Mouse (Mus musculus): ENCODE results near the gene Tdrkh. TPM values are rescaled to one million over a fixed set of nuclear protein-coding genes. Genes with fewer than 3 reads are reported as not detected.

Tdrkh gene
- total RNA-seq, 2 experiments from 2014 or later = 1.5 to 2.0 TPM

GRCm38 (mm10) chr3:94388047-94388446 lies 25.0 kb upstream of the Tdrkh start:
- DNase-seq = no peak

GRCm38 (mm10) chr3:94389420-94389819 lies 23.7 kb upstream of the Tdrkh start:
- DNase-seq = no peak

GRCm38 (mm10) chr3:94391001-94391400 lies 22.1 kb upstream of the Tdrkh start:
- no peak for DNase-seq

- DNase-seq = no peak
These were observed 20.9 kb upstream of the Tdrkh start for GRCm38 (mm10) chr3:94392128-94392527.

- DNase-seq = no peak
These were observed 20.0 kb upstream of the Tdrkh start for GRCm38 (mm10) chr3:94393049-94393448.

GRCm38 (mm10) chr3:94396336-94396735 lies 16.7 kb upstream of the Tdrkh start:
- DNase-seq = no peak

GRCm38 (mm10) chr3:94396851-94397250 lies 16.2 kb upstream of the Tdrkh start:
- no peak for DNase-seq

- DNase-seq = no peak
These were observed 14.9 kb upstream of the Tdrkh start, which contains the start of gene Lingo4 for GRCm38 (mm10) chr3:94398217-94398616. Gene Lingo4, plus strand, starts transcription at chr3:94398517.

GRCm38 (mm10) chr3:94398943-94399481 lies 14.1 kb upstream of the Tdrkh start:
- no peak for DNase-seq

- no peak for DNase-seq
These were observed 13.3 kb upstream of the Tdrkh start for GRCm38 (mm10) chr3:94399663-94400310.

- no peak for DNase-seq
These were observed 10.6 kb upstream of the Tdrkh start for GRCm38 (mm10) chr3:94402451-94402850.

GRCm38 (mm10) chr3:94404366-94405054 lies 8.6 kb upstream of the Tdrkh start:
- DNase-seq = no peak

GRCm38 (mm10) chr3:94405561-94405960 lies 7.5 kb upstream of the Tdrkh start:
- no peak for DNase-seq

- DNase-seq = no peak
These were observed 543 bp upstream of the Tdrkh start for GRCm38 (mm10) chr3:94412530-94412929.

GRCm38 (mm10) chr3:94430980-94431379 lies 17.9 kb downstream of the Tdrkh start:
- DNase-seq = no peak

GRCm38 (mm10) chr3:94434305-94434704 lies 21.2 kb downstream of the Tdrkh start:
- DNase-seq = no peak

- no peak for DNase-seq
These were observed 23.3 kb downstream of the Tdrkh start for GRCm38 (mm10) chr3:94436420-94436819.

- DNase-seq = no peak
These were observed 28.1 kb downstream of the Tdrkh start for GRCm38 (mm10) chr3:94441182-94441581.

GRCm38 (mm10) chr3:94442951-94443596 lies 30.0 kb downstream of the Tdrkh start, which contains the start of gene Mrpl9:
Gene Mrpl9, plus strand, starts transcription at chr3:94443318.
- DNase-seq = peak; percentile 91

GRCm38 (mm10) chr3:94443597-94443964 lies 30.5 kb downstream of the Tdrkh start, which contains the start of gene Oaz3:
Gene Oaz3, minus strand, starts transcription at chr3:94443915.
- no peak for DNase-seq

GRCm38 (mm10) chr3:94449377-94449776 lies 36.3 kb downstream of the Tdrkh start:
- DNase-seq = no peak

GRCm38 (mm10) chr3:94456529-94457000 lies 43.5 kb downstream of the Tdrkh start:
- peak; percentile 56 for DNase-seq

- no peak for DNase-seq
These were observed 44.0 kb downstream of the Tdrkh start for GRCm38 (mm10) chr3:94457055-94457454.
